Mouse (Mus musculus) neural tube, embryonic 11.5 days (tissue): ENCODE data around the gene Epx. TPM values are rescaled to one million over a fixed set of nuclear protein-coding genes. Genes with fewer than 3 reads are reported as not detected.

Source experiments
- ATAC-seq: fragments of 200-750 bp; cut with Nextera tagmentation; 2 replicates; pipeline ENCODE4 v1.8.0; 2017; ENCODE audit warnings: moderate number of reproducible peaks, mild to moderate bottlenecking, moderate TSS enrichment, moderate library complexity; ENCODE audit not compliant: insufficient read depth, low FRiP score, low TSS enrichment
- DNase-seq: peaks from one replicate; pipeline ENCODE4 v3.0.0-alpha.2; 2015; ENCODE audit warnings: low spot score
- H3K27ac ChIP-seq: fragments of 300-500 bp; sonication (generic); 2 replicates; pipeline ENCODE4 v1.5.1; 2014; ENCODE audit warnings: low read depth, mild to moderate bottlenecking, low read length
- H3K27me3 ChIP-seq: fragments of 300-500 bp; sonication (generic); 2 replicates; pipeline ENCODE4 v1.6.1; 2014; ENCODE audit warnings: mild to moderate bottlenecking, low read length, mixed read lengths; ENCODE audit not compliant: control insufficient read depth, insufficient read depth
- H3K36me3 ChIP-seq: fragments of 300-500 bp; sonication (generic); 2 replicates; pipeline ENCODE4 v1.6.1; 2014; ENCODE audit warnings: mild to moderate bottlenecking, low read length, moderate library complexity, mixed read lengths; ENCODE audit not compliant: control insufficient read depth, insufficient read depth
- H3K4me1 ChIP-seq: fragments of 300-500 bp; sonication (generic); 2 replicates; pipeline ENCODE4 v1.6.1; 2014; ENCODE audit warnings: low read length, mixed read lengths; ENCODE audit not compliant: control insufficient read depth, insufficient read depth
- H3K4me2 ChIP-seq: fragments of 300-500 bp; sonication (generic); 2 replicates; pipeline ENCODE4 v1.6.1; 2014; ENCODE audit warnings: low read depth, mild to moderate bottlenecking, moderate library complexity
- H3K4me3 ChIP-seq: fragments of 300-500 bp; sonication (generic); 2 replicates; pipeline ENCODE4 v1.5.1; 2014; ENCODE audit warnings: low read depth, low read length
- H3K9ac ChIP-seq: fragments of 300-500 bp; sonication (generic); 2 replicates; pipeline ENCODE4 v1.6.1; 2014; ENCODE audit warnings: mild to moderate bottlenecking, low read length
- H3K9me3 ChIP-seq: fragments of 300-500 bp; sonication (generic); 2 replicates; pipeline ENCODE4 v1.6.1; 2016; ENCODE audit warnings: low read length; ENCODE audit not compliant: control insufficient read depth
- WGBS: fragments of 180-500 bp; shearing (Covaris S2); extraction: QIAGEN DNeasy Blood & Tissue Kit; methylation state at CpG from one replicate; pipeline ENCODE4 v1.1.7; 2014; 5-methylcytosine and 5-hydroxymethylcytosine counted together
- polyA plus RNA-seq: library from polyadenylated mRNA; unstranded; fragments of >200 nt; fragmentation: Nextera tagmentation; extraction: Ambion mirVana; gene quantifications from 2 replicates; pipeline ENCODE4 v1.2.1, GENCODE M21; 2014

Gene Epx
- polyA plus RNA-seq, 1 experiment from 2014 or later: 0.08 TPM

DNA sequence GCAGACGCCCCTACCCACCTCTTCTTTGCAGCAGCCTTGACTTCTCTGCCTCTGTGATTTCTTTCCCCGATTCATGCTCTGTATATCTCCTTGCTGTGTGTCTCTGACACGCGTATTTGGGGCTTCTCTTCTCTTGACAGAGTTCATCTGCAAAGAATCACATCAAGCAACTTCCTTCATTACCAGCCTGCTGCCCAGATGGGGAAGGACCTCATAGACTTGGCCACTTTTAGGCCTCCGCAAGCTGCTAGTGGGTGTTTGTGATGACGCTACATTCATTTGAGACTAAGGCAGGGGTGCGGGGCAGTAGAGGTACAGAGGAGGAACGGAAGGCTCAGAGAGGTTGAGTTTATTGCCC is 21.8 kb downstream of the Epx start:
- H3K27ac ChIP-seq: no peak overlapping the region
- 42% methylated on average over 8 of the region's 8 CpGs for WGBS
- H3K9me3 ChIP-seq: no peaks in the 10 kb centered on the region
- ATAC-seq (no peak), DNase-seq (no peak)
- H3K27me3 ChIP-seq: no peaks in the 10 kb centered on the region
- peak overlapping the region; percentile 58 for H3K4me3 ChIP-seq
- no peaks in the 10 kb centered on the region for H3K36me3 ChIP-seq
- peaks cover 4% of the 10 kb centered on the region for H3K4me1 ChIP-seq
- H3K4me2 ChIP-seq: peak overlapping the region; percentile 76
- H3K9ac ChIP-seq: peak overlapping the region; percentile 69

DNA sequence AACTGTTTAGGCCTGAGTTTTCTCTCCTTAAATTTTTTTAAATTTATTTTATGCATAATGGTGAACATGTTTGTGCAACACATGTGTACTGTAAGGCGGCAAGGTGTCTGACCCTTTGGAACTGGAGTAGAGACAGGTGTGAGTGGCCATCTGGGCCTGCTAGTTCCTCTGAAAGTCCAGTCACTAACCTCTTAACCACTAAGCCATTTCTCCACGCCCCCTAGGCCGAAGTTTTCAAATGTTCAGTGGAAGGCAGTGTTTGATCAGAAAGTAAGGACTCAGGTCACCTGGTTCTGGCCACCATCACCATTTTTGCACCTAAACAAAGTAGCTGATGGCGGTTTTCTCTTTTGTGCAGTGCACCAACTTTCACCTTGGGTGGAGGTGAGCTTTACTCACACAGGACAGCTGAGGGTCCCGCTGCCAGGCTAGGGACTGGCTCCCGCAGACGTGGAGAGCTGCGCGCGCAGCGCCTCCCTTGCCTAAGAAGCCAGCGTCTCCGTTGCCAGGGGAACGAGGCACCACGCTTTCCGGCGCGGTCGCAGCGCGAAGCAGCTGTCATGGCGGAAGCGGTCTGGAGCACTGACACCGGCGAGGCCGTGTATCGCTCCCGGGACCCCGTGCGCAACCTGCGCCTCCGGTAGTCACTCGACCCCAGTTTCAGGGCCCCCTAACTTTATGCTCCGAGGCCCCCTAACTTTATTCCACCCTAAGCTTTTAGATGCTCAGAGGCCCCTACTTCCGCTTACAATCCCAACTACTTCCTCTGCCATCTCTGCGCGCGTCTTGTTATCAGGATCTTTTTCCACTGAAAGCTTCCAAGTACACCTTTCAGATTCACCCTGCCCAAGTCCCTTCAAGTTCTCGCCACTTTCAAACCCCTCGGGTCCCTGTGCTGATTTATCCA is 22.4 kb downstream of the Epx start, which contains the start of gene Mks1:
Gene Mks1 (plus strand): TSS at position 526 of the 907 bp plus-strand sequence.
- no peak within 1 kb of the TSS for H3K27ac ChIP-seq
- H3K27me3 ChIP-seq: no peaks in the 10 kb centered on the region
- ATAC-seq (peak; percentile 60), DNase-seq (peak; percentile 97)
- peak within 1 kb of the TSS; percentile 76 for H3K4me2 ChIP-seq
- H3K4me3 ChIP-seq: peak within 1 kb of the TSS; percentile 58
- H3K9ac ChIP-seq: peak within 1 kb of the TSS; percentile 69
- H3K4me1 ChIP-seq: peaks cover 4% of the 10 kb centered on the region
- WGBS: 6% methylated on average over 40 of the region's 40 CpGs
- H3K9me3 ChIP-seq: no peaks in the 10 kb centered on the region
- no peaks in the 10 kb centered on the region for H3K36me3 ChIP-seq

DNA sequence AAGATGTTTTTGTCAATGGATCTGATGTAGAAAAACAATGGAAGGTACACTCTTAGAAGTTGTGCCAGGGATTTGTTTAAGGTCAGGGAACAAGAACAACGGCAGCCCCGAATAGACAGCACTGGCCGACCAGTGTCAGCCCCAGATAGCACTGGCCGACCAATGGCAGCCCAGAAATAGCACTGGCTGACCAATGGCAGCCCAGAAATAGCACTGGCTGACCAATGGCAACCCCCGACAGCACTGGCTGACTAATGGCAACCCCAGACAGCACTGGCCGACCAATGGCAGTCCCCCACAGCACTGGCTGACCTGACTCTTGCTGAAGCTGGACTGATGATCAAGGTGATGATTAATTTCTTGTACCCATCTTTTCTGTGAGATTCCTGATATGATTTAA is 27.5 kb downstream of the Epx start:
- DNase-seq: peak; percentile 35
- H3K27me3 ChIP-seq: no peaks in the 10 kb centered on the region
- H3K4me2 ChIP-seq: no peak overlapping the region
- WGBS: 75% methylated on average over 6 of the region's 6 CpGs
- ATAC-seq: no peak
- H3K36me3 ChIP-seq: no peaks in the 10 kb centered on the region
- no peaks in the 10 kb centered on the region for H3K9me3 ChIP-seq
- H3K9ac ChIP-seq: no peak overlapping the region
- no peak overlapping the region for H3K4me3 ChIP-seq
- no peak overlapping the region for H3K27ac ChIP-seq
- H3K4me1 ChIP-seq: no peaks in the 10 kb centered on the region; the same call in 1 of the 2 replicates

DNA sequence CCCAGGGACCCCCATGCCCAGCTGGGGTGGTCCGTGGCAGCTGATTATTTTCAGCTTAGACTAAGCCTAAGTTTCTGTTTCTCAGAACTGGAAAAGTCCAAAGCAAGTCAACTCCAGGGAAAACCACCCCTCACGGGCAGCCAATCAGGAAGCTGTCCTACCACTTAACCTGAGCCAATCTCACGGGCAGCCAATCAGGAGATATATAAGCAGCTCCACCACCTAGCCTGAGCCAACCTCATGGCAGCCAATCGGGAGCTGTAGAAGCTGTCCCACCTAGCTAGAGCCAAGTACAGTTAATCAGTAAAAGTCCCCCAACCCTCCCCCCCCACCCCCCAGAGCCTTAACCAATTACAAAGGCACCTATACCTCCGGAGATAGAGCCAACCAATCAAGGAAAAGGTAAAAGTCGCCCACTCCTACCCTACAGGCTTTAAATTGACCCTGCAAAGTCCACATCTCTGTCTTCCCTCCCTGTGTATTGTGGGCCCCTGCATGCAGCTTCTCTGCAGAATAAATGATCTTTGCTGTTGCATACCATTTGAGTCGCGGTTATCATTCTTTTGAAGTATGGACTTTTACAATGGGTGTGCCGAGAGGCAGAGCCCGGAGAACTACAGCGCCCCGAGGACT is 28.3 kb downstream of the Epx start:
- Histone ChIP-seq H3K9ac (no peak overlapping the region), H3K4me1 (no peaks in the 10 kb centered on the region), H3K36me3 (no peaks in the 10 kb centered on the region), H3K4me2 (no peak overlapping the region), H3K27ac (no peak overlapping the region), H3K27me3 (no peaks in the 10 kb centered on the region), H3K9me3 (no peaks in the 10 kb centered on the region), H3K4me3 (no peak overlapping the region)
- DNase-seq: no peak
- 83% methylated on average over 12 of the region's 12 CpGs for WGBS
- no peak for ATAC-seq

DNA sequence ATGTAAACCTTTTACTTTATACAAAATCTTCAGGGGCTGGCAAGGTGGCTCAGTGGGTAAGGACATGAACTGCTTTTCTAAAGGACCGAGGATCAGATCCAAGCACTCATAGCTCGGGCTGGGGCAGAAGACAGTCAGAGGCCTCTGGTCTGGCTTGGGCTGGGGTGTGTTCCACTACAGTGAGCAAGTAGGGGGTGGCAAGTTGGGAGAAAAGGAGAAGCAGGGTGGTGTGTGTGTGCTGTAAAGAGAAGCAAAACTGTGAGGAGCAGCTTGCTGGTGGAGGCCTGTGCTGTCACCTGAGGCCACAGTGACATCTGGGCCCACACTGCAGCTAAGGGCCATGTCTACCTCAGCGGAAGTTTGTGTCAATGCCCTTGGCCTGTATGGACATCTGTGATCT is 33.9 kb downstream of the Epx start:
- Histone ChIP-seq H3K4me1 (no peaks in the 10 kb centered on the region), H3K9ac (no peak overlapping the region), H3K36me3 (no peaks in the 10 kb centered on the region), H3K4me3 (no peak overlapping the region), H3K4me2 (no peak overlapping the region), H3K9me3 (no peaks in the 10 kb centered on the region), H3K27me3 (no peaks in the 10 kb centered on the region), H3K27ac (no peak overlapping the region)
- ATAC-seq: no peak
- DNase-seq: no peak
- 84% methylated on average over 3 of the region's 3 CpGs for WGBS

DNA sequence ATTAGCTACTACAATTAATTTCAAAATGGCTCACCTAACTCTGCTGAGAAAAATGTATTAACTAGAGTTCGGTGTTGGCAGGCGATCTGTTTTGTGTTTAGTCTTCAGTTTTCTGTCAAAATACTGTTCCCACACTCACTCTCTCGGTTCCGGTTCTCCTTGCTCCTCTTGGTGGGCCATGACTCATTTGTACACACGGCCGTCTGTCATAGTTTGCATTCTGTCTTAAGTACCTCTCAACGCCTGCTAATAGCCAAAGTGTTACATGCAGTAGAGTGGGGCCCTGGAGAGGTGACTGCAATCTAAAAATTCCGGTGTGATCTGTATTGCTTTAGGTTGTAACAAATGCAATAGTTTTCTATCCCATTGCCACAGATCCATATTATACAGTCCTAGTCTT is 34.7 kb downstream of the Epx start:
- H3K4me3 ChIP-seq: no peak overlapping the region
- H3K27me3 ChIP-seq: no peaks in the 10 kb centered on the region
- H3K9ac ChIP-seq: no peak overlapping the region
- H3K36me3 ChIP-seq: no peaks in the 10 kb centered on the region
- H3K4me1 ChIP-seq: no peaks in the 10 kb centered on the region
- DNase-seq (no peak), ATAC-seq (no peak)
- WGBS: 87% methylated on average over 8 of the region's 8 CpGs
- H3K27ac ChIP-seq: no peak overlapping the region
- no peaks in the 10 kb centered on the region for H3K9me3 ChIP-seq
- no peak overlapping the region for H3K4me2 ChIP-seq

DNA sequence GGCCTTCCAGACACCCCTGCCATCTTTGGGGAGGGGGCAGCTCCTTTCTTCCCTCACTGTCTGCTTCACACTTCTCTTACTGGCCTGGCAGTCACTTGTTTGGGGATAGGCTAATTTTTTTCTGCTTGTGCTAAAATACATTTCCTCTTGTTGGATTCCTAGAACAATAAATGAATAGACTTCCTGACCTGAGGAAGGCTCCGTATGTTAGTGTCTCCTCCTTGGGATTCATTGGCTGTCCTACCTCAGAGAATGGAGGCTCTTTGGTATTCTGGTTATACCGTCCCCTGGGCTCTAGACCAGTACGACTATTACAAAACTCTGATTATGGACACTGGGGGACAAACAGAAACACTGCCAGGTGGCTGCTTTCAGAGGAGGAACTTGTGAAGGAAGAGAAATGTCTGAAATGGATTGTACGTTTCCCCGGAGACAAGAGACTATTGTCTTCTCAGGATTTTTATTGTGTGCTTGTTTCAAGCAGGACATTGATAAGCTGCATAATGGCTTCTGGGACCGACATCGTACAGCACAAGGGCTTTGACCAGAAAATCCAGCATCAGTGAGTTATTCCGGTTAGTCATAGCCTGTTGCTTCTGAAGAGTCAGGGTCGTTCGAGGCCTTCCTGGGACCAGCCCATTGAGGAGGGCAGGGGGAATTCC is 47.0 kb downstream of the Epx start, which contains the start of gene Lpo:
Gene Lpo (minus strand): TSS at position 51 of the 662 bp plus-strand sequence.
- DNase-seq (peak; percentile 15), ATAC-seq (no peak)
- H3K4me3 ChIP-seq: no peak within 1 kb of the TSS
- H3K9me3 ChIP-seq: no peaks in the 10 kb centered on the region
- H3K9ac ChIP-seq: no peak within 1 kb of the TSS
- no peaks in the 10 kb centered on the region for H3K27me3 ChIP-seq
- 39% methylated on average over 10 of the region's 10 CpGs for WGBS
- no peak within 1 kb of the TSS for H3K27ac ChIP-seq
- no peak within 1 kb of the TSS for H3K4me2 ChIP-seq
- H3K36me3 ChIP-seq: no peaks in the 10 kb centered on the region
- peaks cover 4% of the 10 kb centered on the region; the same call in 1 of the 2 replicates for H3K4me1 ChIP-seq

DNA sequence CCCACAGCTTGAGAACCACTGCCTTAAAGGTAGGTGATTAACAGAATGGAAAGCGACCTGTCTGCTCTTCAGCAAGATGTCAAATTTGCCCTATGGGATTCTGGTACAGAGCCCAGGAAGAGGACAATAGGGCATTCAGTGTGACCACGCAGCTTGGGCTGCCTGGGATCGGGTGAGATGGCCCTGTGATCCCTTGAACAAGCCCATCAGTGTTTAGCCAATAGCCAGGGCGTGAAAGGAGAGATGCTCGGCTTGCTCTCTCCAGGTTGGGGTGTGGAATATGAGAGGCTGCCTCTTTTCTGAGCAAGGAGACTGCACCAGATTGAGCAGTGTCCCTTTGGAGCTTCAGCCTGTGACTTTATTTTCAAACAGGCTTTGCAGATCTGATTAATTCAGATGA is 53.8 kb downstream of the Epx start:
- WGBS: 52% methylated on average over 5 of the region's 5 CpGs
- no peak overlapping the region for H3K4me3 ChIP-seq
- no peaks in the 10 kb centered on the region for H3K36me3 ChIP-seq
- DNase-seq (no peak), ATAC-seq (no peak)
- no peak overlapping the region for H3K27ac ChIP-seq
- H3K9ac ChIP-seq: no peak overlapping the region
- no peak overlapping the region for H3K4me2 ChIP-seq
- H3K27me3 ChIP-seq: no peaks in the 10 kb centered on the region
- no peaks in the 10 kb centered on the region for H3K4me1 ChIP-seq
- no peaks in the 10 kb centered on the region for H3K9me3 ChIP-seq
